Mouse (Mus musculus) CD8-positive naive resting alpha-beta T cell, adult 2 months (primary cell): ENCODE data around the gene Col4a3.

ENCODE experiments used
- DNase-seq, 2 experiments: peaks; one replicate each; pipeline ENCODE4 v3.0.0; 2022; ENCODE audit warnings: low read depth in 2 of 2, low spot score in 2 of 2

Col4a3 gene

DNA sequence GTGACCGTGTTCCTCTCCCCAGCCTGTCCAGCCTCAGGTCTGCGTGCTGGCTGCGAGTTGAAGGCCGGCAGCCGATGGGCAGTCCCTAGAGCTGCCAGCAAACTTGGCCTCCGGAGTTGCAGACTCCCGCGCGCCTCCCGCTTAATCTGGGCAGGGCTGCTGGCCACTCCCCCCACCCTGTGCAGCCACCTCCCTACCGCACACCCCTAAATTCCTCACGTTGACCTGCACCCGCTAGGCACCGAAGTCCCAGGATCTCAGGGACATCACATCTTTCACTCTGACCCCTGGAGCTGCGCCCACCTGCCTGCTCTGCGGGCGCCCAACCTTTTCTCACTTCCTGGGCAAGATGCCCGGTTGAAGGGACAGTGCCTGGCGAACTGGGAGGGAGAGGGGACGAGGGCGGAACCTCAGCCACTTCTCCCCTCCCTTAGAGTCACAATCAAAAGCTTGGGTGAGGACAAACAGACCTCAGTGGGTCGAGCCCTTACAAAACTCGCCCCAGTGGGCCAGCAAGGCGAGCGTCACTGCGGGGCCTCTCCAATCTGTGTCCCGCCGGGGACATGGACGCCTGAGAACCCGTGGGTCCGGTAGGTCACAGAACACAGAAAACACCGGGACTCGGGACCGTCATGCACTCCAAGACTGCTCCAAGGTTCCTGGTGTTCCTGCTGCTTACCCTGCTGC lies at the start of gene Col4a3, which contains the start of gene Col4a4:
Gene Col4a3 (plus strand): TSS at position 209 of the 687 bp plus-strand sequence.
Gene Col4a4 (minus strand): TSS at position 137 of the 687 bp plus-strand sequence.
- no peak for DNase-seq

DNA sequence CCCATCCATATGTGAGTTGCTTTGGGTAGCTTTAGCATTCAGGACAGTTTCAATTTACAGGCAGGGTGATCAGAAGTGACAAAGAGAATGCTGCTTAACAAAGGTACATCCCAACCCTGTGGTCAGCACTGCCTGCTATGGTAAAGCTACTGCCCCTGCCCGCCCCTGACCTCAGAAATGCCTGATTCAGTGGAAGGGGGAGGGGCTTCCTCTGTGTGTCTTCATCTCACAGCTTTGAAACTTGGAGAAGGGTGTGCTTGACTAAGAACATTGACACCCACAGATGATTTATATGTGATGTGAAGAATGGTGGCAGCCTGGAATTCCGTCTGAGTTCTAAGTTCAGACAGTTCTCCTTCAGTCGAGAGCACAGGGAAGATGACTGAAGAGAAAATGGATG lies 48.9 kb upstream of the Col4a3 start:
- DNase-seq: no peak

DNA sequence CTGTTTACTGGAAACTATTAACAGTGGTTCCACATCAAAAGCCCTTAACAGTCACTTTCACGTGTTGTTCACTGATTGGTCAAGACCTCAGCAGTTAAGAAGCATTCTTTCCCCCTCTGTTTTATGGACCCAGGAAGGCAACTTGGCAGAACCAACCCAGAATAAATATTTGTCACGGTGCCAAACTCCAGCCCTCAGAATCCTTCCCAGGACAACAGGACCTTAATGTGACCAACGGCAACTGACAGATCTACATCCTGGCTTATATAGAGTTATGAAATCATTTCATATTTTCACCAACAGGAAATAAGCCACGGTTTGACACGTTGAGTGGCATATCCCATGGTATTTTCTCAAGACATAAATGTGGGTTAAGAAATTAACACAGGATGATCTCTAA lies 46.7 kb upstream of the Col4a3 start:
- no peak for DNase-seq

DNA sequence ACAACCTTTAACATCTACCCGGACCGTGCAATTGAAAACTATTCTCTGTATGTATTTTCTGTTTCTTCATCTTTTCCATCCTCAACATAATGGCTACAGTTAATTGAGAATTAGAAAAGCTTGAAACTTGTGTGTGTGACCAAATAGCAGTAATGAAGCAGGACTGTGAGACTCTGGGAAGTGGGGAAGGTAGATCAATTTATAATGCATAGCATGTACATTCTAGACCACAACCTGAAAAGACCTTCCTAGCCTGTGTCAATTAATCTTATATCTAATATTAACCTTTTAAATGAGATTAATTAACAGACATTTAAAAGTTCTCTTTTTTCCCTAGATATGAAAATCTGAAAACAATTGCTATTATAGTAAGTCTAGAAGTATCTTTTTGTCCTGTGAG lies 42.8 kb upstream of the Col4a3 start:
- DNase-seq: no peak

DNA sequence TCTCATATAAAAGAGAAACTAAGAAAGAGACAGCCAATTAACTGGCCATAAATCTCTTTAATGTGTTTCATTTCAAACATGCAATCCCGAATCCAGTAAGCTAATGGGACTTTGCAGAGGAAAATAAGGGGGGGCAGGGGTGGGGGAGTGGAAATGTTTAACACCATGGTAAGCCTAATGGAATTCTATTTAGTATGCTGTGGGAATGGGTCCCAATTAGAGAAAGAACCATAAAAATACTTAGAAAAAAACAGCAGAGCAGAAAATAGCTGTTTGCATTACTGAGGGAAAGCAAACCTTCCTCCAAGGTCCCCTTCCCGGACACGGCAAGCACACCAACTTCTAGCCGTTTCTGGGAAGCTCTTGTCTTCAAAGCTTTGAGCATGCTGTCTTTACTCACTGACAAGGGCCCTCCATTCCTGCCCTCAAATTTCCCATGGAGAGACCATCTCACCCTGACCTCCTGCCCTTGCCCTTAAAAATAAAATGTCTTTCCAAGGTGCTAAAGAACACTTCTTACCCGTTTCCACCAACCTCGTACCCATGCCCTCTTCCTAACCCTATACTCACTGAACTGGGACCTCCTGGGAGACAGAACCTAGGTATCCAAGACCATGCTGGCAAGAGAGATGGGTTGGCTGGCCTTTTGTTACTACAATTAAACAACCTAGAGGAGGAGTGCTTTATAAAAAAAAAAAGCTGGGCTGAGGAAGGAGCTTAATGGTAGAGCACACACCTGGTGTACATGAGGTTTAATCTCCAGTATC lies 42.1 kb upstream of the Col4a3 start:
- no peak for DNase-seq

DNA sequence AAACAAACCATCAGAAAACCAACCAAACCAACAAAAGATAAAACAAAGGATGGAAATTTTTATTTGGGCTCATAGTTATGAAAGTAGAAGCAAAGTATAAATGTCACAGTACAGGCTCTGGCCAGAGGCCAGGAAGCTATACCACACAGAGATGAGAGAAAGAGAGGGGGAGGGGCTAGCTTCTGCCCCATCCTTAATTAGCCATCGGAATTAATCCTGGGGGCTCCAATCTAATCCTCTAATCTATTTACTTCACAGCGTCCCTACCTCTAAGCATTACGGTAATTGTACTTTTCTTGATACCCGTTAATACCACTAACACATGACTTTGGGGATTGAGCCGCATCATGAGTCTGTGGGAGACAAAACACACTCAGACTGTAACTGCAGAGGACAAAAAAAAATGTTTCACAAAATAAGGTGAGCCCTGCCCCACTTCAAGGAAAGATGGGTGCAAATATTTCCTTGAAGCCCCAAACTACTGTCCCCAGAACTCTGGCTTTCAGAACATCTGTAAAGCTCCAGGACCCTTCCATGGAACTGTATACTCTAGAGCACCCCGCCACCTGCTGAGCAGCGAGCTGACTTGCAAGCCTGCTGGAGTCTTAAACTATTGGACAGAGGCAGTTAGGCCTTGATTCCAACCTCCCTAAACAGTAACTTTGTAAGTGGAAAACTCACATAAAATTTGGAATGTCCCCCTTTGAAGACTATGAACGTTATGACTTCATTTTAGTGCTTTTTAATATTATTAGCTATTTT lies 41.3 kb upstream of the Col4a3 start:
- DNase-seq: no peak

DNA sequence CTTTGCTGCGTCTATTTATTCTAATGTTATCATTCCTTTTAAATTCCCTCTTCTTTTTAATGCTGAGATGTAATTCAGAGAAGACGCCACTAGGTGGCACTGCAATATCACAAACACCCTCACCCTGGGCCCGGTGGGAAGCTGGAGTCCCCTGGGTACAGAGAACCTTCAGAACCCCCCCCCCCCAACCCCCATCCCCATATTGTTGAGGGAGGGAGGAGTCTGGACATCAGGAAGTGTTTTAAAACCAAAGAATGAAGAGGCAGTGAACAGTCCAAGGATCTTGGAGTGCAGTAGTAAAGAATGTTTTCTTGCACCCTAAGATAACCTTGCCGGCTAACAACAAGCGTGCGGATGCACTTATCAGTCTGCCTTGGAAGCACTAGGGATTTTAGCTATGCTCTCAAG lies 32.3 kb upstream of the Col4a3 start:
- DNase-seq: no peak

DNA sequence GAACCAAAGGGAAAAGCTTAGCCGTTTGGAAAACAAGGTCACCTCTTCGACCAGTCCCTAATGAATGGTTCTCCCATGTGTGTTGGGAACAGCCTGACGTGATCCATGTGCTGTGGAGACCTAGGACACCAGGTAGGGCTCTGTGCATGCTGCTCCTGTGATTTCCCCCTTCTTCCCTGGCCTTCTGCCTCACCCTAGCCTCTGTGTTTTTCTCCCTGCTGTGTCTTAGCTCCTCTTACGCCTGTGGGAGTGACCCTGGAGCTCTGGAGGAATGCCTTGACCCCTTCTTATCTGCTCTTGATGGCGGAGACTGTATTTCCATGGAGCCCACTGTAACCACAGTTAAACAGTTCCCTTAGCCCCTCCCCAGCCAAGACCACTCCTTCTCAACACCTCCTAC lies 31.8 kb upstream of the Col4a3 start:
- no peak for DNase-seq

DNA sequence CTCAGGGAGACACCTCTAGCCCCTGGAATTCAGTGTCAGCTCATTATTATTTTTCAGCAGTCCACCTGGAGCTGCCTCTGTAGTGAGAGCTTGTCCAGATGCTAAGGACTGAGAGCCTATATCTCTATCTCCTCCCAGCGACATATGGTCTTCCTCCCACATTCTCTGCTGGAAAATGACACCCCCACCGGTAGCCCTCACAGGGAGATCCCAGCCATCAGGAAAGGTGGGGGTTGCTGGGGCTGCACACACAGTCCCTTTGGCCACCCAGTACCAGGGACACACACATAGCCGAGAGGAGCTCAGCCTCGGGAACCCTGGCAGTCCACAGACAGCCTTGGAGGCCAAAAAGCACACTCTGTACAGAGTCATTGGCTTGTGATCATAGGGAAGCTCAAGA lies 26.5 kb upstream of the Col4a3 start:
- no peak for DNase-seq

DNA sequence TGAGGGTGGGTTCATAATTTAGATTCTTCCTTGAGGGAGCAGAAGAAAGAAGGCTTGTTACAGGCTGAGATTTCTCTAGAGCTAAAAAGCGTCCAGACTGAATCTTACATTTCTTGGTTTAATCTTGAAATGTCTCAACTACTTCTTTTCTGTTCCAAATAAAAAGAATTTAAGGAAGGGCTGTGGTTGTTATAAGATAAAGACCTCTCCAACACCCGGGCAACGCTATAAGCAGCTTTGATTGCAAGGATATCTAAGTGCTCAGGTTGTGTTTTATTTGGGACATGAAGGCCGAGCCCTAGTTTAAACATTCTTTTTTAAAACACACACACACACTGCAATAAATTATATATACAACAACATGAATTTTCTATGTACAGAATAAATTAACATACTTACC lies 17.3 kb upstream of the Col4a3 start:
- DNase-seq: no peak

DNA sequence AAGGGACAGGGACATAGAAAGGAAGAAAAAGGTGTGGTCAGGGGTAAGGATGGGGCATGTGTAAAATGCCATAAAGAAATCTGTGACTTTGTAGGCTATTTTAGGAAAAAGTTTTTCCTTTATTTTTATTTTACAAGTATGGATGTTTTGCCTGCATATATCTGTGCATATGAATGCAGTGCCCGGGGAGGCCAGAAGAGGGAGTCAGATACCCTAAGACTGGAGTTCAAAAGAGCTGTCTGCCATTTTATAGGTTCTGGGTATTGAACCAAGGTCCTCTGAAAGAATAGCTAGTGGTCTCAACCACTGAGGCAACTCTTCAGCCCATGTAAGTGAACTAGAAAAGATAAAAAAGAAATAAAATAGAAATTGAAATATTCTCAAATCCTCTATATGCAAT lies 15.0 kb upstream of the Col4a3 start:
- no peak for DNase-seq

DNA sequence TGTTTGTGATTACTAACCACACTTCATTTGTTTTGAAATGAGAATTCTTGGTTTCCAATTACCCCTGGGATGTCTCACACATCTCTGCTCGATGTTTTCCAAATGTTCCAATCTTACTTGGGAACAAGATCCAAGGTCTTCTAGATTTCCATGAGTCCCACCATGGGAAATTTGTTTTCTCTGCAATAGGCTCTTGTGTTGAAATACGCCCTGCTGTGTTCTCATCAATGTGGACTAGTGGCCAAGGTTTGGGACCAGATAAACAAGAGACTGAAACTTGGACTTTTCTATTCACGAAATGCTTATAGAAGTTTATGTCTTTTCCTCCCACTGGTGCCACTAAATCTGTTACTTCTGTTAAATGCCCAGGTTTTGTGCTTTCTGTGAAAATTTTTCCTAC lies 11.0 kb upstream of the Col4a3 start:
- DNase-seq: no peak

DNA sequence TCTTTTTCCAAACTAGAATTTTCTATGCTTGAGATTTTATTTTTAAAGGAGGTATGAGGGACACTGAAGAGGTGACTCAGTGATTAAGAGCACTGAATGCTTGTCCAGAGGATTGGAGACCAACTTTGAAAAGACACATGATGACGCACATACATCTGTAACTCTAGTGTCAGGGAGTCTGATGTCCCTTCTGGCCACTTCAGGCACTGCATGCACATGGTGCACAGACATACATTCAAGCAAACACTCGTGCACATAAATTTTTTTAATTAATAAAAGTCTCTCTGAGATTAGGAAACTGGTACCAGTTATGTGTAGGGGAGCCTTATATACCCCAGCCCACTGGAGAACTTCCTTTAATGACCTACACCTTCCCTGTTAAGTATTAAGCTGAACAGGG lies 10.5 kb upstream of the Col4a3 start:
- no peak for DNase-seq

DNA sequence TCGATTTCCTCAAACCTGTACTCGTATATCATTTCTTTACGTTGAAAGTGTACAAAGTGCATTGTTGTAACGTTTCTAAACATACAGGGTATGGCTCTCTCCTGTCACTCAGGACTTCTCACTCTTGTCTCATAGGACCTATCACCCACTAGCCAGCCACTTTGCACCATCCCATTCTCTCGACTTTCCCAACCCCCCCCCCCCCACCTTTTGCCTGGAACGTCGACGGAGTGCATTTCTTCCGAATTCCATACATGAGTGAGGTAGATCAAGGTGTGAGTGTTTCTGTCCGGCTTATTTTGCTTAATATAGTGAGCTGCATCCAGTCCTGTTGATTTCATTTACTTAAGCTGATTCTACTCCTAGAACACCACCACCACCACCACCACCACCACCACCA lies 9.4 kb upstream of the Col4a3 start:
- DNase-seq: no peak

DNA sequence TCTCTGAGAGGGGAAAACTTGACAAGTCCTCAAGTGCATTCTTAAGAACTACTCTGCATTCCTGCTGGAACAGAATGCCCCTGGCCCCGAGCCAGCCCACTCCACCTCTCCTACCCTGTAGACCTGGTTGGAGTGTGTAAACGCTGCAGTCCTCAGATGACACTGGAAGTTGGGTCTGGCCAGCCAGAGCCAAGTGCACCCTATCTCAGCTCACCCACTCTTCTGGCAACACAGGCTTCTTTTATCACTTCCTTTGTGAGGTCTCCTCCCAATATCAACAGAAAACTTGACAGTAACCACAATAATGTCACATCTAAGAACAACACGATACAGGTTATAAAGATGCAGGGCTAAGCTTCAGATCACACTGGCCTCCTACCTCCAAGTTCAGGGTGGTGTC lies 8.8 kb upstream of the Col4a3 start:
- no peak for DNase-seq

DNA sequence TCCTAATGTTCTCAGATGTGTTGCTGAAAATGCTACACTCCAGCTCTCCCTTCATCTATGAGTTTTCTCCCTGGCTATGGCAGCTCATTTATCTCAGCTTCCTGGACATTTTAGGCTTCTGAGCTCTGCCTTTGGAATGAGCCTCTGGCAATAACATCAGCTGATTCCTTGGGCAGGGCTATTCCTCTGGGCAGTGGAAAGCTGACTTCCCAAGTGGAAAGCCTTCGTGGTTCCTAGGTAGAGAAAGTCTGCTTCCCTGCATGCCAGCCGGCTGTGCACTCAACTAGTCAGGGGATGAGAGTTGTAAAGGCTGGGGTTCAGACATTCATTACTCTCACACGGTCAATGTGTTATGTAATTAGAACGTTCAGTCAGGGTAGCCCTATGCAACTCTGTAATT lies 8.4 kb upstream of the Col4a3 start:
- DNase-seq: no peak

DNA sequence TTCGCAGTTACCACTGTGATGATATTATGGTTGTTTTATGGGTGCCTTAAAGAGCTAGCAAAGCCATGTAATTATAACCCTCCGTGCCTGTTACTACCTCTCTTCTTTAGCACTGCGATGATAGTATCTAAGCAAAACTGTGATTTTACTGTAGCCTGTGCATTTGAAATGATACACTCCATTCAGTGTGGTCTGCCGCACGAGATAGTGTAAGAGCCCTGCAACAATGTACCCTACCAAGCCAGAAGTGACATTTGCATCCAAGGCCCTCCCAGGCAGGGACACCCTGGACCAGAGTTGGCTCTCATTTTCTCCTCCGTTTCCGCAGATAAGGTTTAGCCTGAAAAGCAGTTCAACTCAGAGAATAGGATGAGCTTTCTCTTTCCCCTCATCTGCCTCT lies 740 bp upstream of the Col4a3 start:
- DNase-seq: no peak

DNA sequence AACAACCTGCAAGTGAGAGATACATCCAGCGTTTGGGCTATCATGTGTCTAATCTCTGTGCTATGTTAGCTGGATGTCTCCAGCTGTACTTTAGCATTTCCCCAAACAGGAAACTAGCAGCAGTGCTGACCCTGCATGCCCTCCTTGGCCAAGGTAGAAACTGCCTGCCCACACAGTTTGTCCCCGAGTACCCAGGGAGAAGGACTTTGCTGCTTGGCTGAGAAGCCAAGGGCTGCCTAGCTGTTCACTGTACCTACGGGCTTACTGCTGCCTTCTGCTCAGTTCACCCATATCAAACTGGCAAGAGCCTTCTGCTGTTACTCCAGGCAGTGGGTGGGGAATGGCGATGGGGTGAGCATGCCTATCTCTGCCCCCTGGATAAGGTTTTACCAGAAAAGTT lies 3.5 kb downstream of the Col4a3 start:
- DNase-seq: no peak

DNA sequence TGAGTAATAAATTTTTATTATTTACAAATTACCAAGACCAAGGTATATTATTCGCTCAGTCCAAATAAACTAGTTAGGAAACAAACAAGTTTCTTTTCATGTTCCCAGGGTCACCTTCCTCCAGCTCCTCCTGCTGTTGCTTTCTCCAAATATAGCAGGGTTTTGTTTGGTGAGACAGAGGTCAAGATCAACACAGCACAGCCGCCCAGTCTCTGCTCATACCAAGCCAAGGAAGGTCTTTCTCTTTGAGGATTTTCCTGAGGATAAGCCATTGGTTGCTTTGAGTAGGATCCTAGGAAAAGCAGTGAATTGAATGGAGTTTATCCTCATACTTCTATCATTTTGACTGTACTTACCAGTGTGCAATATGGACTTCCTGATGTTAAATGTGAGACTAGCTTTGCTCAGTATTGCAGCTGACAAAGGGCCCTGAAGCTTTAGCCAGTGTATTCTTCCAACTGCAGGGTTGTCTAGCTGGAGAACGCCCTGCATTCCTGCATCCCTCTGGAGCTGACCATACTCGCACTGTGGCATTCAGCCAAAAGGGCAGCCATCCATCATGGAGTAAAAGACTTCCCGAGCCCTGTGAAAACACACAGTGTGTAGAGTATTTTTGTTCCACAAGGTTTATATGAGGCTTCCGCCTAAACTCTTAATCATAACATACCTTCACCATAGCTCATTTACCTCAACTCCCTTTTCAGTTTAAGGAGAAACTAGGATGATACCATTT lies 10.3 kb downstream of the Col4a3 start:
- DNase-seq: no peak

DNA sequence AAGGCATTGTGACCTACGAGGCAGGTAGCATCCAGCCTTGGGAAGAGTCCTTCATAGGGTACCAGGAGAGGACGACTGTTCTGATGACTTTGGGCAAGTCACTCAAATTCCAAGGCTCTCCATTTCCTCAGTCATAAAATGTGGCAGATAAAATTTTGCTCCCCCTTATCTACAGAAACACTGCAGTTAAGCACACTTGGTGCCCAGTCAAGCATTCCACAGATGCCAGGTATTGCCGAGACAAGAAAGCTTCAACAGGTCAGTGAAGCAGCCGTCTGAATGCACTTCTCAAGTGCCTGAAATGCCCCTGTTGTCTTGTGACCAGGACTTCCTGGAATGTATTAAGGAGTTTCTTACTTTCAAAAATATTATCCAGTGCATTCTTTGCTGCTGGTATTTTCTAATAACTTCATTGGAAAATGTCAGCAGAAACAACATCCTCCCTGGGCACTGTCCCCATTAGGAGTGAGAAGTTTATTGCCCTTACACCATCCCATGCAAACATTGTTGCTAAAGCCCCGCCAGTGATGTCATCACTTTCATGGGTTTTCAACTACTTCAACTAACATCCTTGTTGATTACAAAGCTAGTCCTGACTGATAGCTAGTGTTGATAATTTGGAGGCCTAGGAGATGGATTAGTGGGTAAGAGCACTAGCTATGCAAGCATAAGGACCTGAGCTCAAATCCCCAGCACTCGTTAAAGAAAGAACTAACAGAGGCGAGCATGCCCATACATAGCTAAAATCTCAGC lies 16.7 kb downstream of the Col4a3 start:
- no peak for DNase-seq

DNA sequence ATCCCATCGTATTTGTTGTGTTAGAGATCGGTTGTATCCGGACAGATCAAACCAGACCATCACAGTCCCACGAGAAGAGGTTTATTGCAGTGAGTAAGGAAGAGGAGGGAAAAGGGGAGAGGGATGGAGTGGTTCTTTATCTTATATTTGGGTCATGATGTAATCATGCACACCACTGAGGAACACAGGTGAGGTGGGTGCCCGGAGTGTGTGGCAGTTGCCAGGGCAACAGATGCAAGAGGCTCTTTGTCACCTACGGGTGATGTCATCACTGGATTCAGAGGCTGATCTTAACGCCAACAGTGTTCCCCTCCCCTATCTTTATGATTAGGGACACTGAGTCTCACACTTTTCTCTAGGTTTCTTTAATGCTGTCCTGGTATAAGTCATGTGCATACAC lies 18.6 kb downstream of the Col4a3 start:
- DNase-seq: no peak
